Comparison of ENCODE assay signal across 13 mouse cellular contexts in the genomic region with DNA sequence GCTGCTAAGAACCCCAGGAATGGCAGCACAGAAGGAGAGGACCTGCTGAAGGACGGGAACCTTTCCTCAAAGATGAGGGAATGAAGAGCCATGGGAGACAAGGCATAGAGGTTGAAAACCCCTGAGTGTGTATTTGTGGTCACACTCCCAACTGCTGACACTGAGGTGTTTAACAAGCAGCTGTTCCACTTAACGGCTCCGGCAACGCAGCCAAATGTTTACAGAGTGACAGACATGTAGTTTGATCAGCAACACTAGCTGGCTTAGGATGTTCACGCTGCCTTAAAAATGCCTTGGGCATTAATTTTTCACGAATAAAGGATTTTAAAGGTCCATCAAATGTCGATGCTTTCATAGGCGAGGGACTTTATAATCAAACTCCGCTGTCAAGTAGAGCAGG.
DNase-seq lines count a peak whose midpoint lies in the region; ATAC-seq and TF ChIP-seq lines count a peak whose summit lies in the region.
"Had no signal": no experiment of that assay in that cellular context is flagged by ENCODE, and none has a peak within 500 bp of the region (broad histone marks: within the 10 kb centered on the region; RNA-seq: fewer than 3 reads in every experiment).

No protein-coding gene starts in this region.

- no peak for TF ChIP-seq CTCF in midbrain, postnatal 0 days (IDR thresholded peaks at IDR 0.05)

- H3K9ac ChIP-seq in forebrain, embryonic 13.5 days = peak overlapping the region; percentile 7; the same call in 1 of the 2 replicates
- H3K9ac ChIP-seq in heart, embryonic 13.5 days = peak overlapping the region; percentile 2; the same call in 1 of the 2 replicates
- no peak overlapping the region for H3K9ac ChIP-seq in midbrain, embryonic 14.5 days (replicated peaks; ENCODE audit: low read length)
- peak overlapping the region; percentile 42; the same call in 1 of the 2 replicates for H3K9ac ChIP-seq in midbrain, postnatal 0 days (replicated peaks; ENCODE audit: low read length, poor library complexity, severe bottlenecking)
- H3K9ac ChIP-seq: heart, embryonic 12.5 days; intestine, embryonic 15.5 days had no signal

- WGBS in forebrain, embryonic 13.5 days = 83% methylated on average over 9 of the region's 9 CpGs
- WGBS in forebrain, embryonic 10.5 days = 93% methylated on average over 9 of the region's 9 CpGs
- 73% methylated on average over 9 of the region's 9 CpGs for WGBS in heart, embryonic 13.5 days
- 68% methylated on average over 9 of the region's 9 CpGs for WGBS in heart, embryonic 10.5 days
- 70% methylated on average over 9 of the region's 9 CpGs for WGBS in midbrain, embryonic 14.5 days
- 90% methylated on average over 9 of the region's 9 CpGs for WGBS in midbrain, embryonic 10.5 days
- 63% methylated on average over 9 of the region's 9 CpGs for WGBS in midbrain, postnatal 0 days

- no peaks in the 10 kb centered on the region for H3K27me3 ChIP-seq in forebrain, embryonic 13.5 days
- H3K27me3 ChIP-seq in forebrain, embryonic 10.5 days (ENCODE audit: poor library complexity, severe bottlenecking) = no peaks in the 10 kb centered on the region
- H3K27me3 ChIP-seq in heart, embryonic 13.5 days (replicated peaks) = no peaks in the 10 kb centered on the region
- no peaks in the 10 kb centered on the region for H3K27me3 ChIP-seq in heart, embryonic 10.5 days (ENCODE audit: insufficient read depth, poor library complexity, severe bottlenecking)
- no peaks in the 10 kb centered on the region for H3K27me3 ChIP-seq in midbrain, embryonic 14.5 days (ENCODE audit: control insufficient read depth, insufficient read depth, low read length)
- H3K27me3 ChIP-seq in midbrain, embryonic 10.5 days (ENCODE audit: low read depth, poor library complexity, severe bottlenecking) = no peaks in the 10 kb centered on the region
- H3K27me3 ChIP-seq in midbrain, postnatal 0 days (ENCODE audit: insufficient read depth, low read length) = no peaks in the 10 kb centered on the region
- H3K27me3 ChIP-seq: heart, embryonic 12.5 days; intestine, embryonic 15.5 days had no signal

- DNase-seq in forebrain, embryonic 10.5 days (ENCODE audit: extremely low spot score, low spot score) = no peak
- no peak for DNase-seq in heart, embryonic 10.5 days (ENCODE audit: low spot score)
- no peak for DNase-seq in midbrain, embryonic 14.5 days
- DNase-seq in midbrain, embryonic 10.5 days (ENCODE audit: low spot score) = no peak
- DNase-seq in midbrain, postnatal 0 days (ENCODE audit: low spot score) = no peak

- no peak overlapping the region for H3K4me2 ChIP-seq in forebrain, embryonic 13.5 days
- H3K4me2 ChIP-seq in heart, embryonic 13.5 days = no peak overlapping the region
- H3K4me2 ChIP-seq in midbrain, embryonic 14.5 days (ENCODE audit: low read length) = no peak overlapping the region
- H3K4me2 ChIP-seq in midbrain, postnatal 0 days (ENCODE audit: low read depth, low read length, poor library complexity, severe bottlenecking) = no peak overlapping the region
- H3K4me2 ChIP-seq: heart, embryonic 12.5 days; intestine, embryonic 15.5 days had no signal

- ATAC-seq in forebrain, embryonic 13.5 days = no peak
- no peak for ATAC-seq in heart, embryonic 13.5 days (ENCODE audit: extremely low read depth, insufficient number of reproducible peaks, low FRiP score, low TSS enrichment)
- no peak for ATAC-seq in midbrain, embryonic 14.5 days (ENCODE audit: low FRiP score, low TSS enrichment)
- ATAC-seq in midbrain, postnatal 0 days (ENCODE audit: low FRiP score) = no peak
- no peak for ATAC-seq in inflammation-experienced regulatory T-cells, adult 6 months

- H3K4me3 ChIP-seq in forebrain, embryonic 13.5 days = no peak overlapping the region
- no peak overlapping the region for H3K4me3 ChIP-seq in forebrain, embryonic 10.5 days
- no peak overlapping the region for H3K4me3 ChIP-seq in heart, embryonic 13.5 days
- no peak overlapping the region for H3K4me3 ChIP-seq in heart, embryonic 10.5 days
- no peak overlapping the region for H3K4me3 ChIP-seq in midbrain, embryonic 14.5 days (replicated peaks; ENCODE audit: low read depth, low read length)
- H3K4me3 ChIP-seq in midbrain, embryonic 10.5 days = no peak overlapping the region
- no peak overlapping the region for H3K4me3 ChIP-seq in midbrain, postnatal 0 days (ENCODE audit: low read depth, low read length)
- H3K4me3 ChIP-seq: embryonic facial prominence, embryonic 10.5 days; heart, adult 2 months; heart, embryonic 12.5 days; intestine, embryonic 15.5 days had no signal

- H3K4me1 ChIP-seq in forebrain, embryonic 13.5 days = peaks cover 48% of the 10 kb centered on the region
- peaks cover 44% of the 10 kb centered on the region for H3K4me1 ChIP-seq in forebrain, embryonic 10.5 days
- peaks cover 44% of the 10 kb centered on the region for H3K4me1 ChIP-seq in heart, embryonic 13.5 days
- peaks cover 31% of the 10 kb centered on the region for H3K4me1 ChIP-seq in heart, embryonic 10.5 days
- H3K4me1 ChIP-seq in midbrain, embryonic 14.5 days (ENCODE audit: control insufficient read depth, insufficient read depth, low read length) = peaks cover 16% of the 10 kb centered on the region
- H3K4me1 ChIP-seq in midbrain, embryonic 10.5 days = peaks cover 38% of the 10 kb centered on the region
- no peaks in the 10 kb centered on the region; the same call in 1 of the 2 replicates for H3K4me1 ChIP-seq in midbrain, postnatal 0 days (ENCODE audit: insufficient read depth, low read length)

- H3K36me3 ChIP-seq in forebrain, embryonic 13.5 days (ENCODE audit: poor library complexity, severe bottlenecking) = no peaks in the 10 kb centered on the region
- peaks cover 17% of the 10 kb centered on the region for H3K36me3 ChIP-seq in forebrain, embryonic 10.5 days (replicated peaks)
- H3K36me3 ChIP-seq in heart, embryonic 13.5 days = peaks cover 17% of the 10 kb centered on the region
- 0 out of 2 replicates have a peak, but pooled peaks cover 6% of the 10 kb centered on the region for H3K36me3 ChIP-seq in heart, embryonic 10.5 days
- peaks cover 4% of the 10 kb centered on the region; the same call in 1 of the 2 replicates for H3K36me3 ChIP-seq in midbrain, embryonic 14.5 days (ENCODE audit: control insufficient read depth, insufficient read depth, low read length)
- peaks cover 12% of the 10 kb centered on the region; the same call in 1 of the 2 replicates for H3K36me3 ChIP-seq in midbrain, embryonic 10.5 days
- H3K36me3 ChIP-seq in midbrain, postnatal 0 days (ENCODE audit: insufficient read depth, low read length) = peaks cover 4% of the 10 kb centered on the region; the same call in 1 of the 2 replicates
- H3K36me3 ChIP-seq: intestine, embryonic 15.5 days had no signal

- H3K9me3 ChIP-seq in forebrain, embryonic 13.5 days (replicated peaks) = no peaks in the 10 kb centered on the region
- H3K9me3 ChIP-seq in forebrain, embryonic 10.5 days = no peaks in the 10 kb centered on the region
- no peaks in the 10 kb centered on the region for H3K9me3 ChIP-seq in heart, embryonic 13.5 days
- no peaks in the 10 kb centered on the region for H3K9me3 ChIP-seq in heart, embryonic 10.5 days
- no peaks in the 10 kb centered on the region for H3K9me3 ChIP-seq in midbrain, embryonic 14.5 days (ENCODE audit: control insufficient read depth, low read length)
- H3K9me3 ChIP-seq in midbrain, embryonic 10.5 days (replicated peaks) = no peaks in the 10 kb centered on the region
- no peaks in the 10 kb centered on the region for H3K9me3 ChIP-seq in midbrain, postnatal 0 days (ENCODE audit: low read length)
- H3K9me3 ChIP-seq: embryonic facial prominence, embryonic 10.5 days; heart, embryonic 12.5 days; intestine, embryonic 15.5 days had no signal

- peak overlapping the region; percentile 7 for H3K27ac ChIP-seq in forebrain, embryonic 13.5 days
- no peak overlapping the region for H3K27ac ChIP-seq in forebrain, embryonic 10.5 days
- no peak overlapping the region for H3K27ac ChIP-seq in heart, embryonic 13.5 days (replicated peaks)
- no peak overlapping the region for H3K27ac ChIP-seq in heart, embryonic 10.5 days
- H3K27ac ChIP-seq in midbrain, embryonic 14.5 days (replicated peaks; ENCODE audit: low read depth, low read length) = 0 out of 2 replicates have a peak overlapping the region, but pooled peaks have one; percentile 14
- no peak overlapping the region for H3K27ac ChIP-seq in midbrain, embryonic 10.5 days (replicated peaks)
- no peak overlapping the region for H3K27ac ChIP-seq in midbrain, postnatal 0 days (ENCODE audit: low read depth, low read length)
- H3K27ac ChIP-seq: embryonic facial prominence, embryonic 10.5 days; heart, adult 2 months; hindbrain, postnatal 0 days; intestine, embryonic 15.5 days had no signal

Comparison
In these comparisons a context has a peak if more than half of its experiments do, and no peak if none do; other contexts are left out.
1. H3K27ac ChIP-seq: peak in forebrain, embryonic 13.5 days (single experiment) and midbrain, embryonic 14.5 days (single experiment); none in forebrain, embryonic 10.5 days (single experiment), heart, embryonic 13.5 days (single experiment), heart, embryonic 10.5 days (single experiment), midbrain, embryonic 10.5 days (single experiment) and midbrain, postnatal 0 days (single experiment).